Mouse (Mus musculus) kidney, embryonic 14.5 days (tissue): ENCODE results near the gene Syt14. TPM values are rescaled to one million over a fixed set of nuclear protein-coding genes. Genes with fewer than 3 reads are reported as not detected.
A peak's percentile ranks its signal among the peaks of the same experiment; 100 is the strongest.

ENCODE experiments used
- ATAC-seq: fragments of 200-750 bp; cut with Nextera tagmentation; 2 replicates; pipeline ENCODE4 v1.8.0; 2017; ENCODE audit warnings: moderate number of reproducible peaks, mild to moderate bottlenecking, moderate TSS enrichment, moderate library complexity; ENCODE audit not compliant: low FRiP score, low TSS enrichment
- H3K27ac ChIP-seq: fragments of 300-500 bp; sonication (generic); 2 replicates; pipeline ENCODE4 v1.5.1; 2014; ENCODE audit warnings: low read depth, mild to moderate bottlenecking, low read length, moderate library complexity, mixed read lengths
- H3K27me3 ChIP-seq: fragments of 300-500 bp; sonication (generic); 2 replicates; pipeline ENCODE4 v1.6.1; 2014; ENCODE audit warnings: mild to moderate bottlenecking, low read length; ENCODE audit not compliant: control insufficient read depth, insufficient read depth
- H3K36me3 ChIP-seq: fragments of 300-500 bp; sonication (generic); 2 replicates; pipeline ENCODE4 v1.6.1; 2014; ENCODE audit warnings: low read length, mixed read lengths; ENCODE audit not compliant: control insufficient read depth, insufficient read depth
- H3K4me1 ChIP-seq: fragments of 300-500 bp; sonication (generic); 2 replicates; pipeline ENCODE4 v1.6.1; 2014; ENCODE audit warnings: low read length, mixed read lengths; ENCODE audit not compliant: control insufficient read depth, insufficient read depth
- H3K4me2 ChIP-seq: fragments of 300-500 bp; sonication (generic); replicated peaks from 2 replicates; pipeline ENCODE4 v1.6.1; 2014; ENCODE audit warnings: low read depth, mild to moderate bottlenecking, low read length
- H3K4me3 ChIP-seq: fragments of 300-500 bp; sonication (generic); 2 replicates; pipeline ENCODE4 v1.5.1; 2014; ENCODE audit warnings: mild to moderate bottlenecking, low read length
- H3K9ac ChIP-seq: fragments of 300-500 bp; sonication (generic); 2 replicates; pipeline ENCODE4 v1.6.1; 2014; ENCODE audit warnings: low read depth, mild to moderate bottlenecking, low read length, moderate library complexity
- H3K9me3 ChIP-seq: fragments of 300-500 bp; sonication (generic); 2 replicates; pipeline ENCODE4 v1.6.1; 2016; ENCODE audit warnings: low read length; ENCODE audit not compliant: control insufficient read depth
- WGBS: fragments of 180-500 bp; shearing (Covaris S2); extraction: QIAGEN DNeasy Blood & Tissue Kit; methylation state at CpG from one replicate; pipeline ENCODE4 v1.1.7; 2014; 5-methylcytosine and 5-hydroxymethylcytosine counted together
- polyA plus RNA-seq: library from polyadenylated mRNA; unstranded; fragments of >200 nt; fragmentation: Nextera tagmentation; extraction: Ambion mirVana; gene quantifications from 2 replicates; pipeline ENCODE4 v1.2.1, GENCODE M21; 2014

The Syt14 gene
- polyA plus RNA-seq, 1 experiment from 2014 or later = 3.2 TPM

- Histone ChIP-seq H3K4me2 (no peak overlapping the region), H3K27ac (no peak overlapping the region), H3K9ac (no peak overlapping the region), H3K27me3 (no peaks in the 10 kb centered on the region), H3K4me1 (no peaks in the 10 kb centered on the region), H3K9me3 (no peaks in the 10 kb centered on the region), H3K4me3 (no peak overlapping the region), H3K36me3 (no peaks in the 10 kb centered on the region)
- ATAC-seq = no peak
- 91% methylated on average over 5 of the region's 5 CpGs for WGBS
Observed at GRCm38 (mm10) chr1:192962323-192962722, 73.3 kb downstream of the Syt14 start.

GRCm38 (mm10) chr1:192947839-192948173 lies 87.8 kb downstream of the Syt14 start:
- Histone ChIP-seq H3K4me1 (no peaks in the 10 kb centered on the region), H3K4me2 (no peak overlapping the region), H3K9me3 (no peaks in the 10 kb centered on the region), H3K9ac (no peak overlapping the region), H3K36me3 (no peaks in the 10 kb centered on the region), H3K4me3 (no peak overlapping the region), H3K27me3 (no peaks in the 10 kb centered on the region), H3K27ac (no peak overlapping the region)
- WGBS = 80% methylated on average over 2 of the region's 2 CpGs
- ATAC-seq = no peak

GRCm38 (mm10) chr1:192947170-192947838 lies 88.3 kb downstream of the Syt14 start:
- WGBS = 79% methylated on average over 1 of the region's 1 CpGs
- ATAC-seq = no peak

GRCm38 (mm10) chr1:192939033-192939432 lies 96.5 kb downstream of the Syt14 start:
- Histone ChIP-seq H3K4me3 (no peak overlapping the region), H3K36me3 (no peaks in the 10 kb centered on the region), H3K27ac (no peak overlapping the region), H3K9me3 (no peaks in the 10 kb centered on the region), H3K4me2 (no peak overlapping the region), H3K27me3 (no peaks in the 10 kb centered on the region), H3K9ac (no peak overlapping the region), H3K4me1 (no peaks in the 10 kb centered on the region)
- no peak for ATAC-seq
- WGBS = 85% methylated on average over 2 of the region's 2 CpGs

More at GRCm38 (mm10) chr1:192947170-192947838, 88.3 kb downstream of the Syt14 start:
- no peak overlapping the region for H3K4me3 ChIP-seq
- H3K9ac ChIP-seq = no peak overlapping the region
- no peak overlapping the region for H3K27ac ChIP-seq
- H3K27me3 ChIP-seq = no peaks in the 10 kb centered on the region
- no peaks in the 10 kb centered on the region for H3K4me1 ChIP-seq
- no peak overlapping the region for H3K4me2 ChIP-seq
- H3K9me3 ChIP-seq = no peaks in the 10 kb centered on the region
- no peaks in the 10 kb centered on the region for H3K36me3 ChIP-seq

- no peak for ATAC-seq
- H3K4me3 ChIP-seq = no peak overlapping the region
- H3K9ac ChIP-seq = no peak overlapping the region
- H3K27me3 ChIP-seq = no peaks in the 10 kb centered on the region
- no peaks in the 10 kb centered on the region for H3K4me1 ChIP-seq
- H3K4me2 ChIP-seq = no peak overlapping the region
- no peaks in the 10 kb centered on the region for H3K36me3 ChIP-seq
- H3K9me3 ChIP-seq = no peaks in the 10 kb centered on the region
- WGBS = 88% methylated on average over 2 of the region's 2 CpGs
- no peak overlapping the region for H3K27ac ChIP-seq
Observed at GRCm38 (mm10) chr1:192937956-192938355, 97.6 kb downstream of the Syt14 start.

GRCm38 (mm10) chr1:192931797-192932196 lies 103.8 kb downstream of the Syt14 start:
- Histone ChIP-seq H3K4me1 (no peaks in the 10 kb centered on the region), H3K4me3 (no peak overlapping the region), H3K27me3 (no peaks in the 10 kb centered on the region), H3K4me2 (no peak overlapping the region), H3K9me3 (peaks cover 2% of the 10 kb centered on the region; the same call in 1 of the 2 replicates), H3K9ac (no peak overlapping the region), H3K36me3 (no peaks in the 10 kb centered on the region; the same call in 1 of the 2 replicates), H3K27ac (no peak overlapping the region)
- WGBS = 88% methylated on average over 3 of the region's 3 CpGs
- no peak for ATAC-seq

- 72% methylated on average over 3 of the region's 3 CpGs for WGBS
- no peak overlapping the region for H3K4me2 ChIP-seq
- H3K9me3 ChIP-seq = no peaks in the 10 kb centered on the region
- ATAC-seq = no peak
- no peaks in the 10 kb centered on the region for H3K36me3 ChIP-seq
- H3K4me3 ChIP-seq = no peak overlapping the region
- H3K27ac ChIP-seq = no peak overlapping the region
- H3K9ac ChIP-seq = no peak overlapping the region
- no peaks in the 10 kb centered on the region for H3K4me1 ChIP-seq
- H3K27me3 ChIP-seq = no peaks in the 10 kb centered on the region
Observed at GRCm38 (mm10) chr1:192912101-192912728, 123.4 kb downstream of the Syt14 start.

GRCm38 (mm10) chr1:192901516-192901915 lies 134.1 kb downstream of the Syt14 start:
- no peak for ATAC-seq
- H3K27ac ChIP-seq = peak overlapping the region; percentile 30; the same call in 1 of the 2 replicates

GRCm38 (mm10) chr1:192900913-192901312 lies 134.7 kb downstream of the Syt14 start:
- Histone ChIP-seq H3K27me3 (no peaks in the 10 kb centered on the region), H3K4me2 (no peak overlapping the region), H3K9ac (no peak overlapping the region), H3K4me3 (no peak overlapping the region), H3K36me3 (no peaks in the 10 kb centered on the region), H3K27ac (peak overlapping the region; percentile 52; the same call in 1 of the 2 replicates), H3K9me3 (no peaks in the 10 kb centered on the region), H3K4me1 (peaks cover 4% of the 10 kb centered on the region; the same call in 1 of the 2 replicates)
- WGBS = 16% methylated on average over 3 of the region's 3 CpGs
- ATAC-seq = peak; percentile 84

More at GRCm38 (mm10) chr1:192901516-192901915, 134.1 kb downstream of the Syt14 start:
- Histone ChIP-seq H3K4me1 (peaks cover 4% of the 10 kb centered on the region; the same call in 1 of the 2 replicates), H3K9me3 (no peaks in the 10 kb centered on the region), H3K4me3 (no peak overlapping the region), H3K27me3 (no peaks in the 10 kb centered on the region), H3K4me2 (no peak overlapping the region), H3K9ac (no peak overlapping the region), H3K36me3 (no peaks in the 10 kb centered on the region)
- WGBS = 58% methylated on average over 2 of the region's 2 CpGs
